Mouse (Mus musculus) embryonic fibroblast, embryonic 13.5 days (primary cell): Measurements from ENCODE around the gene Zfp704.

Experiments
- CTCF ChIP-seq: IDR thresholded peaks from 2 replicates; pipeline ENCODE4 v1.5.1; 2011; ENCODE audit warnings: mild to moderate bottlenecking, control low read depth, low read length, moderate library complexity, borderline replicate concordance; ENCODE audit not compliant: insufficient read depth
- POLR2A ChIP-seq: IDR thresholded peaks from 2 replicates; pipeline ENCODE4 v1.6.1; 2011; ENCODE audit warnings: low read depth, mild to moderate bottlenecking, control low read depth, low read length, moderate library complexity

DNA sequence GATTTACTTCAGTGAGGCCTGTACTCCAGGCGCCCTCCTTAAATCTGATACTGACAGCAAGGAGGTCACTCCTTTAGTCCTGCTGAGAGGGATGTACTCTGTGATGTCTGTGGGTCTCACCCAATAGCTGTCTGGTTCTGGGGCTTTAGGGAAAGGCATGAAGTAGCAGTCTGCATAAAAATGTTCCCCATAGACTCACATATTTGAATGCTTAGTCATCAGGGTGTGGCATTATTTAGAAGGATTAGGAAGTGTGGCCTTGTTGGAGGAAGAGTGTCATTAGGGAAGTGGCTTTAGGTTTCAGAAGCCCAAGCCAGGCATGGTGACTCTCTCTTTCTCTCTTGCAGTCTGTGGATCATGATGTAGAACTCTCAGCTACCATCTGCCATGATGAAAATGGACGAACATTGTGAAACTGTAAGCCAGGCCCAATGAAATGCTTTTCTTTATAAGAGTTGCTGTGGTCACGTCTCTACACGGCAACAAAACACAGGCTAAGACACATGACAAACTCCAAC, 118.1 kb downstream of the Zfp704 start:
- no peak for TF ChIP-seq CTCF
- no peak for TF ChIP-seq POLR2A
